Comparison of ENCODE assay signal across 8 mouse cellular contexts in the genomic region with DNA sequence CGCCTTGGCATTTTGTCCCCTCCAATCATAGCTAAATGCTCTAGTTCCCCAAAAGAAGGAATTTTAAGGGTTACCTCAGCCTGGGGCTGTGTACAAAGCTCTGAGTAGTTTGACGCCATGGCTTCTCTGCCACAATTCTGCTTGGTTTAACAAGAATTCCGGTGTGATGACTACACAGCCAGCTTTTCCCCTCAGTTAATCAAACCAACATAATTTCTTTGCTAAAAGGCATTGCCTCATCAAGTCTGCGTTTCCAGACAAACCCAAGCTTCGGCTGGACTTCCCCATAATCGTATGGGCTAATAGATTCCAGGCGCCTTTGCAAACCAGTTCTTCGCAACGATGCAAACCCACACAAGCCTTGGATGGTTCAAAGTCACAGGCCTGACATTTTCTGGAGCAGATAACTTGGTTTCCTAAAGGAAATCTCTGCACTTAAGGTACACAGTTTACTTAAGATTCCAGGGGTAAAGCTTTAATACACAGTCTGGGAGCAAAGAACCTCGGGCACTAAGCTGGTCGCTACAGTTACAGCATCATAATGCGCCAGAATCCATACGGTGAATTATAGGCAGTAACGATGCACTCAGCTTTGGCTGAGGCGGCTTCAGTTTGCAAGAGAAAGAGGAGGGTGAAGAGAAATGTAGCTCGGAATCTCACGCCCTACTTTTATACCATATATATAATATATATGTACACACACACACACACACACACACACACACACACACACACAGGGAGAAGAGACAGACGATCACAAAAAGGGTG. TPM values are rescaled to one million over a fixed set of nuclear protein-coding genes. Genes with fewer than 3 reads are reported as not detected.
DNase-seq lines count a peak whose midpoint lies in the region; ATAC-seq and TF ChIP-seq lines count a peak whose summit lies in the region.

No protein-coding gene starts in this region.

- WGBS in heart, embryonic 12.5 days: 63% methylated on average over 18 of the region's 18 CpGs
- 64% methylated on average over 18 of the region's 18 CpGs for WGBS in forebrain, embryonic 10.5 days
- 64% methylated on average over 18 of the region's 18 CpGs for WGBS in liver, embryonic 13.5 days (ENCODE audit: insufficient replicate concordance)

- no peak for TF ChIP-seq EP300 in ES-Bruce4 (IDR thresholded peaks at IDR 0.05; ENCODE audit: insufficient read depth, low read depth, low read length)

- no peaks in the 10 kb centered on the region for H3K9me3 ChIP-seq in heart, embryonic 12.5 days (replicated peaks)
- H3K9me3 ChIP-seq in ES-Bruce4 (replicated peaks; ENCODE audit: control insufficient read depth, insufficient read depth, low read length, poor library complexity, severe bottlenecking): no peaks in the 10 kb centered on the region
- no peaks in the 10 kb centered on the region for H3K9me3 ChIP-seq in forebrain, embryonic 10.5 days
- no peaks in the 10 kb centered on the region for H3K9me3 ChIP-seq in liver, embryonic 13.5 days (replicated peaks)

- H3K27ac ChIP-seq in heart, embryonic 12.5 days (ENCODE audit: poor library complexity, severe bottlenecking): peak overlapping the region; percentile 52; the same call in 1 of the 2 replicates
- H3K27ac ChIP-seq in ES-Bruce4 (ENCODE audit: insufficient read depth, low read length): no peak overlapping the region
- peak overlapping the region; percentile 91 for H3K27ac ChIP-seq in forebrain, embryonic 10.5 days
- no peak overlapping the region for H3K27ac ChIP-seq in liver, embryonic 13.5 days

- H3K9ac ChIP-seq in heart, embryonic 12.5 days: peak overlapping the region; percentile 72; the same call in 1 of the 2 replicates
- peak overlapping the region; percentile 88 for H3K9ac ChIP-seq in ES-Bruce4 (ENCODE audit: low read depth, poor library complexity, severe bottlenecking)
- H3K9ac ChIP-seq in liver, embryonic 13.5 days: peak overlapping the region; percentile 66; the same call in 1 of the 2 replicates

- H3K27me3 ChIP-seq in heart, embryonic 12.5 days (replicated peaks): no peaks in the 10 kb centered on the region
- no peaks in the 10 kb centered on the region for H3K27me3 ChIP-seq in ES-Bruce4 (ENCODE audit: control insufficient read depth, insufficient read depth, low read length, poor library complexity, severe bottlenecking)
- H3K27me3 ChIP-seq in forebrain, embryonic 10.5 days (ENCODE audit: poor library complexity, severe bottlenecking): peaks cover 22% of the 10 kb centered on the region
- peaks cover 51% of the 10 kb centered on the region for H3K27me3 ChIP-seq in liver, embryonic 13.5 days

- H3K4me1 ChIP-seq in heart, embryonic 12.5 days (replicated peaks): peaks cover 30% of the 10 kb centered on the region
- peaks cover 3% of the 10 kb centered on the region for H3K4me1 ChIP-seq in ES-Bruce4 (ENCODE audit: control insufficient read depth, insufficient read depth, low read length)
- peaks cover 31% of the 10 kb centered on the region for H3K4me1 ChIP-seq in forebrain, embryonic 10.5 days
- H3K4me1 ChIP-seq in liver, embryonic 13.5 days (replicated peaks): peaks cover 37% of the 10 kb centered on the region

- DNase-seq in heart, postnatal 4 days: no peak
- DNase-seq in forebrain, embryonic 10.5 days (ENCODE audit: extremely low spot score, low spot score): no peak
- no peak for DNase-seq in liver, embryonic 13.5 days
- no peak for DNase-seq in thymus, postnatal 4 days
- DNase-seq in right cerebral cortex, adult 18-20 months: no peak
- DNase-seq in gastrocnemius, adult 18-20 months (ENCODE audit: low spot score): no peak

- TF ChIP-seq CTCF in ES-Bruce4 (IDR thresholded peaks at IDR 0.05; ENCODE audit: low read depth, low read length): no peak

- ATAC-seq in heart, embryonic 12.5 days (ENCODE audit: insufficient number of reproducible peaks, low FRiP score): no peak
- ATAC-seq in liver, embryonic 13.5 days (ENCODE audit: low read depth): no peak

- no peak for TF ChIP-seq POLR2A in ES-Bruce4 (IDR thresholded peaks at IDR 0.05; ENCODE audit: insufficient read depth, low read length)

- peak overlapping the region; percentile 86 for H3K4me2 ChIP-seq in heart, embryonic 12.5 days
- peak overlapping the region; percentile 87 for H3K4me2 ChIP-seq in liver, embryonic 13.5 days

- peak overlapping the region; percentile 64 for H3K4me3 ChIP-seq in heart, embryonic 12.5 days
- H3K4me3 ChIP-seq in ES-Bruce4 (ENCODE audit: low read depth, low read length): peak overlapping the region; percentile 80
- peak overlapping the region; percentile 81 for H3K4me3 ChIP-seq in forebrain, embryonic 10.5 days
- H3K4me3 ChIP-seq in liver, embryonic 13.5 days (replicated peaks): peak overlapping the region; percentile 62

- H3K36me3 ChIP-seq in heart, embryonic 12.5 days: no peaks in the 10 kb centered on the region
- no peaks in the 10 kb centered on the region for H3K36me3 ChIP-seq in ES-Bruce4 (ENCODE audit: control insufficient read depth, insufficient read depth, low read length, poor library complexity, severe bottlenecking)
- no peaks in the 10 kb centered on the region for H3K36me3 ChIP-seq in forebrain, embryonic 10.5 days (replicated peaks)
- no peaks in the 10 kb centered on the region for H3K36me3 ChIP-seq in liver, embryonic 13.5 days

RNA-seq across cellular contexts. Expression of a gene that starts 1.2 kb away (rescaled TPM):
- 18.5 and 18.8 TPM in 2 replicates for polyA plus RNA-seq in heart, embryonic 12.5 days (2016; fragmentation: Nextera tagmentation; extraction: Ambion mirVana)
- total RNA-seq in heart, postnatal 4 days (2021): 1 to 10 TPM; 1.6 TPM
- 6.1 and 6.4 TPM in 2 replicates for polyA plus RNA-seq in ES-Bruce4 (2011; ENCODE audit: insufficient read depth, insufficient read length, low read depth, missing spikeins)
- polyA plus RNA-seq in forebrain, embryonic 10.5 days (2016; fragmentation: Nextera tagmentation; extraction: Ambion mirVana): 24.9 and 25.2 TPM in 2 replicates
- polyA plus RNA-seq in liver, embryonic 13.5 days (2015; fragmentation: Nextera tagmentation; extraction: Ambion mirVana): 1.3 and 1.4 TPM in 2 replicates
- total RNA-seq in gastrocnemius, adult 18-20 months (2021): under 1 TPM in 1 of 2 experiments, not detected in 1; 0.45 TPM

Comparison
In these comparisons a context has a peak if more than half of its experiments do, and no peak if none do; other contexts are left out.
1. H3K27ac ChIP-seq: peak in heart, embryonic 12.5 days (single experiment) and forebrain, embryonic 10.5 days (single experiment); none in ES-Bruce4 (single experiment) and liver, embryonic 13.5 days (single experiment).
2. Peak in every context shown above with its lines, with median percentiles within 50 percentile points of each other: H3K4me3 ChIP-seq and H3K9ac ChIP-seq.